Mouse (Mus musculus): Measurements from ENCODE around the gene Ddo. TPM values are rescaled to one million over a fixed set of nuclear protein-coding genes. Genes with fewer than 3 reads are reported as not detected.

The Ddo gene
- polyA plus RNA-seq, 1 experiment from 2014 or later = not detected

- no peak for ATAC-seq (ENCODE audit: low read depth)
- no peak for DNase-seq
- WGBS (ENCODE audit: insufficient replicate concordance) = 43% methylated on average over 10 of the region's 10 CpGs
- H3K9ac ChIP-seq = no peak overlapping the region
- peaks cover 5% of the 10 kb centered on the region; the same call in 1 of the 2 replicates for H3K27me3 ChIP-seq
- no peak overlapping the region for H3K27ac ChIP-seq
- no peaks in the 10 kb centered on the region for H3K4me1 ChIP-seq (replicated peaks)
- H3K4me3 ChIP-seq (replicated peaks) = no peak overlapping the region
- no peaks in the 10 kb centered on the region for H3K9me3 ChIP-seq (replicated peaks)
- H3K36me3 ChIP-seq = no peaks in the 10 kb centered on the region
- no peak overlapping the region for H3K4me2 ChIP-seq
Measured at GRCm38 (mm10) chr10:40637331-40637730, 7.5 kb downstream of the Ddo start.

- H3K27ac ChIP-seq = no peak overlapping the region
- no peaks in the 10 kb centered on the region for H3K4me1 ChIP-seq (replicated peaks)
- ATAC-seq (ENCODE audit: low read depth) (no peak), DNase-seq (no peak)
- no peaks in the 10 kb centered on the region for H3K36me3 ChIP-seq
- H3K27me3 ChIP-seq = peaks cover 5% of the 10 kb centered on the region; the same call in 1 of the 2 replicates
- H3K4me2 ChIP-seq = no peak overlapping the region
- no peak overlapping the region for H3K9ac ChIP-seq
- 60% methylated on average over 7 of the region's 7 CpGs for WGBS (ENCODE audit: insufficient replicate concordance)
- H3K9me3 ChIP-seq (replicated peaks) = no peaks in the 10 kb centered on the region
- H3K4me3 ChIP-seq (replicated peaks) = no peak overlapping the region
Measured at GRCm38 (mm10) chr10:40638276-40638675, 8.5 kb downstream of the Ddo start.

GRCm38 (mm10) chr10:40638823-40639819, 9.3 kb downstream of the Ddo start:
- 65% methylated on average over 26 of the region's 26 CpGs for WGBS (ENCODE audit: insufficient replicate concordance)
- peaks cover 5% of the 10 kb centered on the region; the same call in 1 of the 2 replicates for H3K27me3 ChIP-seq
- H3K36me3 ChIP-seq = no peaks in the 10 kb centered on the region
- H3K4me3 ChIP-seq (replicated peaks) = no peak overlapping the region
- no peaks in the 10 kb centered on the region for H3K4me1 ChIP-seq (replicated peaks)
- no peak overlapping the region for H3K27ac ChIP-seq
- H3K4me2 ChIP-seq = no peak overlapping the region
- ATAC-seq (ENCODE audit: low read depth) = no peak
- no peaks in the 10 kb centered on the region for H3K9me3 ChIP-seq (replicated peaks)
- H3K9ac ChIP-seq = no peak overlapping the region
- DNase-seq = no peak

GRCm38 (mm10) chr10:40640406-40640805, 10.6 kb downstream of the Ddo start:
- no peaks in the 10 kb centered on the region for H3K4me1 ChIP-seq (replicated peaks)
- WGBS (ENCODE audit: insufficient replicate concordance) = 79% methylated on average over 4 of the region's 4 CpGs
- DNase-seq = no peak
- H3K27me3 ChIP-seq = peaks cover 5% of the 10 kb centered on the region; the same call in 1 of the 2 replicates
- no peaks in the 10 kb centered on the region for H3K36me3 ChIP-seq
- no peak overlapping the region for H3K4me3 ChIP-seq (replicated peaks)
- H3K27ac ChIP-seq = no peak overlapping the region
- no peaks in the 10 kb centered on the region for H3K9me3 ChIP-seq (replicated peaks)
- ATAC-seq (ENCODE audit: low read depth) = no peak
- H3K9ac ChIP-seq = no peak overlapping the region
- no peak overlapping the region for H3K4me2 ChIP-seq

GRCm38 (mm10) chr10:40641901-40642300, 12.1 kb downstream of the Ddo start:
- H3K36me3 ChIP-seq = no peaks in the 10 kb centered on the region
- no peak overlapping the region for H3K9ac ChIP-seq
- 77% methylated on average over 7 of the region's 7 CpGs for WGBS (ENCODE audit: insufficient replicate concordance)
- ATAC-seq (ENCODE audit: low read depth) = no peak
- H3K27me3 ChIP-seq = peaks cover 5% of the 10 kb centered on the region; the same call in 1 of the 2 replicates
- H3K9me3 ChIP-seq (replicated peaks) = no peaks in the 10 kb centered on the region
- H3K4me1 ChIP-seq (replicated peaks) = no peaks in the 10 kb centered on the region
- no peak overlapping the region for H3K27ac ChIP-seq
- H3K4me2 ChIP-seq = no peak overlapping the region
- no peak overlapping the region for H3K4me3 ChIP-seq (replicated peaks)
- DNase-seq = no peak

GRCm38 (mm10) chr10:40643126-40643525, 13.3 kb downstream of the Ddo start:
- ATAC-seq (ENCODE audit: low read depth) = no peak
- no peaks in the 10 kb centered on the region for H3K9me3 ChIP-seq (replicated peaks)
- no peaks in the 10 kb centered on the region for H3K4me1 ChIP-seq (replicated peaks)
- no peak for DNase-seq
- peaks cover 5% of the 10 kb centered on the region; the same call in 1 of the 2 replicates for H3K27me3 ChIP-seq
- no peak overlapping the region for H3K4me3 ChIP-seq (replicated peaks)
- WGBS (ENCODE audit: insufficient replicate concordance) = 37% methylated on average over 5 of the region's 5 CpGs
- no peak overlapping the region for H3K27ac ChIP-seq
- H3K4me2 ChIP-seq = no peak overlapping the region
- no peak overlapping the region for H3K9ac ChIP-seq
- no peaks in the 10 kb centered on the region for H3K36me3 ChIP-seq

- Histone ChIP-seq H3K4me1 (replicated peaks) (no peaks in the 10 kb centered on the region), H3K4me2 (no peak overlapping the region), H3K27ac (no peak overlapping the region), H3K4me3 (replicated peaks) (no peak overlapping the region), H3K9me3 (replicated peaks) (no peaks in the 10 kb centered on the region), H3K27me3 (peaks cover 5% of the 10 kb centered on the region; the same call in 1 of the 2 replicates), H3K36me3 (no peaks in the 10 kb centered on the region), H3K9ac (no peak overlapping the region)
- DNase-seq (no peak), ATAC-seq (ENCODE audit: low read depth) (no peak)
- WGBS (ENCODE audit: insufficient replicate concordance) = 64% methylated on average over 9 of the region's 9 CpGs
Measured at GRCm38 (mm10) chr10:40644456-40644855, 14.6 kb downstream of the Ddo start.

- no peak for DNase-seq
- 56% methylated on average over 1 of the region's 1 CpGs for WGBS (ENCODE audit: insufficient replicate concordance)
- Histone ChIP-seq H3K9ac (no peak overlapping the region), H3K27ac (no peak overlapping the region), H3K36me3 (no peaks in the 10 kb centered on the region), H3K4me1 (replicated peaks) (no peaks in the 10 kb centered on the region), H3K4me2 (no peak overlapping the region), H3K27me3 (peaks cover 5% of the 10 kb centered on the region; the same call in 1 of the 2 replicates), H3K9me3 (replicated peaks) (no peaks in the 10 kb centered on the region), H3K4me3 (replicated peaks) (no peak overlapping the region)
- ATAC-seq (ENCODE audit: low read depth) = no peak
Measured at GRCm38 (mm10) chr10:40645346-40645745, 15.5 kb downstream of the Ddo start.

- WGBS (ENCODE audit: insufficient replicate concordance) = 69% methylated on average over 12 of the region's 12 CpGs
- H3K4me3 ChIP-seq (replicated peaks) = no peak overlapping the region
Measured at GRCm38 (mm10) chr10:40648776-40649175, 19.0 kb downstream of the Ddo start.

GRCm38 (mm10) chr10:40649634-40650033, 19.8 kb downstream of the Ddo start:
- no peak overlapping the region for H3K9ac ChIP-seq
- no peak for DNase-seq
- no peaks in the 10 kb centered on the region for H3K36me3 ChIP-seq
- H3K4me3 ChIP-seq (replicated peaks) = no peak overlapping the region
- no peak for ATAC-seq (ENCODE audit: low read depth)
- no peaks in the 10 kb centered on the region for H3K4me1 ChIP-seq (replicated peaks)
- no peak overlapping the region for H3K27ac ChIP-seq
- no peaks in the 10 kb centered on the region for H3K9me3 ChIP-seq (replicated peaks)
- H3K27me3 ChIP-seq = no peaks in the 10 kb centered on the region
- WGBS (ENCODE audit: insufficient replicate concordance) = 17% methylated on average over 4 of the region's 4 CpGs
- H3K4me2 ChIP-seq = no peak overlapping the region

More at GRCm38 (mm10) chr10:40648776-40649175, 19.0 kb downstream of the Ddo start:
- ATAC-seq (ENCODE audit: low read depth) = no peak
- Histone ChIP-seq H3K9me3 (replicated peaks) (no peaks in the 10 kb centered on the region), H3K4me2 (no peak overlapping the region), H3K27ac (no peak overlapping the region), H3K4me1 (replicated peaks) (no peaks in the 10 kb centered on the region), H3K9ac (no peak overlapping the region), H3K27me3 (no peaks in the 10 kb centered on the region), H3K36me3 (no peaks in the 10 kb centered on the region)
- no peak for DNase-seq

- no peak overlapping the region for H3K4me2 ChIP-seq
- H3K36me3 ChIP-seq = no peaks in the 10 kb centered on the region
- ATAC-seq (ENCODE audit: low read depth) (no peak), DNase-seq (no peak)
- WGBS (ENCODE audit: insufficient replicate concordance) = 50% methylated on average over 2 of the region's 2 CpGs
- no peak overlapping the region for H3K9ac ChIP-seq
- no peak overlapping the region for H3K27ac ChIP-seq
- H3K27me3 ChIP-seq = no peaks in the 10 kb centered on the region
- H3K4me1 ChIP-seq (replicated peaks) = no peaks in the 10 kb centered on the region
- H3K9me3 ChIP-seq (replicated peaks) = no peaks in the 10 kb centered on the region
- H3K4me3 ChIP-seq (replicated peaks) = no peak overlapping the region
Measured at GRCm38 (mm10) chr10:40651676-40652075, 21.9 kb downstream of the Ddo start.
